Mouse (Mus musculus): Measurements from ENCODE around the gene Usb1.
A peak's percentile ranks its signal among the peaks of the same experiment; 100 is the strongest.

Usb1 gene

GRCm38 (mm10) chr8:95331720-95332436, at the start of gene Usb1, which contains the start of gene Zfp319:
Gene Usb1 (plus strand): TSS chr8:95332284.
Gene Zfp319 (minus strand): TSS chr8:95331950.
- ATAC-seq (ENCODE audit: low TSS enrichment) = peak; percentile 86

DNA sequence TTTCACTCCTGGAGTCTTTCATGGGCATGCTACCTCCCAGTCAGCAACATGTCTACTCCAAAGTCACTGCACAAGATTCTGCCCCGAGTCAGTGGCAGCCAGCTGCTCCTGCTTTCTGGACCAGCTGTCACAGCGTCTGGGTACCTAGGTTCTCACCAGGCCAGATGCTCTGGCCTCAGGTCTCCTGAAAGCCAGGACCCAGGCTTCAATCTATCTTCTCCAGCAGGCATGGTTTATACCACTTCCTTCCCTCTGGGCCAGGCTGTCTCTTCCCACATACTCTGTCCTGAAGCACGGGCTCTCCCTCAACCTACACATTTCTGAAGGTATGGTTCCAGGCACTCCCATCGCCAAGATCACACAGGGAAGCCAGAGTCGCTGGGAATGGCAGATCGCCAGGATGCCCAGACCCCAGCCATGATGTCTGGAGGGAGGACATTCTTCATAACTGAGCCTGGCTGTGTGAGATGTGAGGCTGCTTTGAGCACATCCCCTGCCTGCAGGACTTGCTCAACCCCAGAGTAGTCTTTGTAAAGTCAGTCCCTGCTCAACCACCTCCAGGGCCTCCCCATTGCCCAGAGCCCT, 42.9 kb upstream of the Usb1 start:
- ATAC-seq (ENCODE audit: low TSS enrichment) = no peak

- no peak for ATAC-seq (ENCODE audit: low TSS enrichment)
These were observed 38.9 kb upstream of the Usb1 start for GRCm38 (mm10) chr8:95293172-95293571.

DNA sequence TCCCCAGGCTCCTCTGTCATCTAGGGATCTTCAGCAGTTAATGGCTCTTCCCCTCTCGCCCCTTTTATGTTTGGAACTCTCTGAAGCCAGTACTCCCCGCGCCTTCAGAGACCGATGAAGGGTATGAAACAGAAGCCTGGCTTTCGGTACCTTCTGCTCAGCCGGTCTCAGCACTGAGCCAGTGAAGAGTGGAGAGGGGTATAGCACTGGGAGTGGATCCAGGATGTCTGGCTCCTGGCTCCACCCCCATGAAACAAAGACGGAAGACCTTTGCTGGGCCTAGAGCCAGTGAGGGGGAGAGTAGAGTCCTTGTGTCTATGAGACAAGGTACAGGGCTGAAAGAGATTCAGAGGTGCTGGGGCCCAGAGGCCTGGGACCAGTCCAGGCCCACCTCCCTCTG, 38.2 kb upstream of the Usb1 start:
- ATAC-seq (ENCODE audit: low TSS enrichment) = no peak

GRCm38 (mm10) chr8:95302410-95302809, 29.7 kb upstream of the Usb1 start:
- ATAC-seq (ENCODE audit: low TSS enrichment) = peak; percentile 80

DNA sequence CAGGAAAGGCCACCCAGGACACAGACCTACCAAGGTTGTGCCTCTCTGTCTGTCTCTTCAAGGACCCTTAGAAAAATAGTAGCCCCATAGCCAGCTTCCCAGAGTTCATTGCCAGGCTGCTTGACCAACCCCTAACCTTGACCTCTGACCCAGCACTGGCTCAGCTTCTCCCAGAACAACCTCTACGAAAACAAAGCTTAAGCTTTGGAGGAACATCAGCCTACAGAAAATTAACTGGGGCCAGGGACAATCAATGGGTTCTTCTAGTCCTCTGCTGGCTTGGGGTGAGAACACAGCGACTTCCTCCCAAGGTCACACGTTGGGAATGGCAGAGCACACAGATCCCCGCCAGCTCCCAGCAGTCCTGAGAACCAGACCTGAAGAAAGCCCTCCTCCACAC, 26.6 kb upstream of the Usb1 start:
- ATAC-seq (ENCODE audit: low TSS enrichment) = no peak

- no peak for ATAC-seq (ENCODE audit: low TSS enrichment)
These were observed 25.7 kb upstream of the Usb1 start, which contains the start of gene Cngb1 for GRCm38 (mm10) chr8:95306431-95306830. Gene Cngb1 (minus strand): TSS chr8:95306585.

- no peak for ATAC-seq (ENCODE audit: low TSS enrichment)
These were observed 21.6 kb upstream of the Usb1 start, which contains the start of gene Tepp for GRCm38 (mm10) chr8:95310342-95310970. Gene Tepp (plus strand): TSS chr8:95310566.

DNA sequence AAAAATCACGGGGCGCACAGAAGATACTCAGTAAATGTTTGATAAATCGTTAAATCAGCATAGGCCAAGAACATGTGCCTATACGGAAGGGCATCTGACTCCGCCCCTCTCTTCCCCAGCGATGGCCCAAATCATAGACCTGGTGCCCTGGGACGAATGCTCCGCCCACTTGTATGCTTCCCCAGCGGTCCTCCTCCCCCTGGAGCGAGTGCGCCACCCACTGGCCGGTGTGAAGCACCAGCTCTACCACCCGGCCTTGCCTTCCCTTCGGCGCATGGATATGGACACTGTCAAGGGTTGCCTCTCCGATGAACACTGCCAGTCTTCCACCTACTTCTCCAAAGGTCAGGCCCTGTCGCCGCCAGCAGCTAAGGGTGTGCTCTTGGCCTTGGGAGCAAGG, 19.2 kb upstream of the Usb1 start:
- ATAC-seq (ENCODE audit: low TSS enrichment) = no peak

DNA sequence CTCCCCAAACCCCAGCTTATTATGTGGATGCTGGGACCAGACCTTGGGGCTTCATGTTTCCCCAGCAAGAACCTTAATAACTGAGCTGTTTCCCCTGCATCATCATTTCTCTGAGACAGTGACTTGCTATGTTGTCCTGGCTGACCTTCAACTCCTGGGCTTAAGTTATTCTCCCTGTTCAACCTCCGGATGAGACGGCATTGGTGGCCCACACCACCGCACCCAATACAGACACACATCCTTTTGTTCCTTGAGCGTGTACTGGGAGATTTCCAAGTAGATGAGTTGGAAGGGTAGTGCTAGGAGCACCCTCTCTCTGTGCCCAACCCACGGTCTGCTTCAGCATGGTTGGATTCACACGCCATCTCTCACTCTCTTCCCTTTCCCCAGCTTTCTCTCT, 18.2 kb upstream of the Usb1 start:
- ATAC-seq (ENCODE audit: low TSS enrichment) = no peak

- no peak for ATAC-seq (ENCODE audit: low TSS enrichment)
These were observed 17.4 kb upstream of the Usb1 start for GRCm38 (mm10) chr8:95314707-95315106.

DNA sequence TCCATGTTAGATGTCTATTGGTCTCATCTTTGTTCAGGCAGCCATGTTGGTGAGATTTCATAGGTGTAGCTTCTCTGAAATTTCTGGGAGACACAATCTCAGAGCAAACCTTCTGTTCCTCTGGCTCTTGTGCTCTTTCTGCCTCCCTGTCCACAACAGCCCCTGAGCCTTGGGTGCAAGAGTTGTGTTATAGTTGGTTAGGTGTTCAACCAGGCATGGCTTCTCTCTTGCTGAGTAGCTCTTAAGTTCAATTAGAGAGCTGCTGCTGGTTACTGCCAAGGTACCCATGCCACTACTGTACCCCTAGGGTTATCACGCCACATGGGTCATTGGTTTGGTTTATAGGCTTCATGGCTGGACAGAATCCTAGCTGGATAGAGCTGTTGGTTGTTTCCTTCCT, 16.7 kb upstream of the Usb1 start:
- ATAC-seq (ENCODE audit: low TSS enrichment) = no peak

- ATAC-seq (ENCODE audit: low TSS enrichment) = peak; percentile 56
These were observed 11.6 kb upstream of the Usb1 start for GRCm38 (mm10) chr8:95320224-95321139.

DNA sequence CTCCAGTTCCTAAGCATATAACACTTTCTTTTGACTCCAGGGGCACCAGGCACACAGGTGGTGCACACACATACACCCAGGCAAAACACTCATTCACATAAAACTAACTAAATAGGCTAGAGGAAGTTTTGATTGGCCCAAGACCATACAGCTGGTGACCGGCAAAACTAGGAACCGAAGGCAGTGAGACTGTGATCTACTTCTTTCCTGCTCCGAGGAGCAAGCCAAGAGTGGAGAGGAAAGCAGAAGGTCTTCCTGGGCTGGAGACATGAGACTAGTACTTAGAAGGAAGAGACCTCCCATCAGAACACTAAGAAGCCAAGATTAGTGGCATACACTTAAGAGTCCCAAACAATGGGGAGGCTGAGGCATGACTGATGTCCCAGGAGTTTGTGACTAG, 8.9 kb upstream of the Usb1 start:
- ATAC-seq (ENCODE audit: low TSS enrichment) = no peak

DNA sequence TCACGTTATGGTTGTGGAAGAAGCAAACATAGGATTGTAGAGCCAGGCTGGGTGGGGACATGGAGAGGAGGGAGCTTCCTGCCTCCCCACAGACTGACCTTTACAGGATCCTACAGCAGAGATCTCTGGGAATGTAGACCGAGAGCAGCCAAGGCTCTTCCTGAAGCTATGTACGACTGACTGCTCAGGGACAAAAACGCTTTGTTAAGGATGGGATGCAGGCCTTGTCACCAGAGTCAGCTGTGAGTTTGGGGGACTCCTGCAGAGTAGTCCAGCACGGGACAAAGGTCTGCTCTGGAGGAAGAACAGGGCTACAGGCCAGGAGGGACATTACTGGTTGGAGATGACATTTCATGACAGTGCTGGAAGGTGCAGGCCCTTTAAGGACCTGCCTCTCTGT, 7.4 kb upstream of the Usb1 start:
- no peak for ATAC-seq (ENCODE audit: low TSS enrichment)

DNA sequence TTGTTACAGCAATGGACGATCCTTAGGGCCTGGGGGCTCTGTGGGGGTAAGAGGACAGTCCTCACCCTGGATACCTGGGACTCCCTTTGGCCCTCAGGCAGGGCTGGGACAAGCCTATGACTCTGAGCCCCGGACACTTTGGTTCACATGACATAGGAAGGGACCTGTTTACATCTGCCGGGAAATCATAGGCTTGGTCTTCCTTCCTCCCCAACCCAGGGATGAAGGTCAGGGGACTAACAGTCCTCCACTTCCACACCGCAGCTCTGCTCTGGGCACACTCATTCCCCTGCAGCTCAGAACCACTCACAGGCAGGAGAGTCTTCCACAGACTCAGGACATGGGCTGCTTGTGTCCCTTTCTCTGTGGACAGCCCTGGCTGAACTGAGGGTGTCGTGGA, 5.3 kb upstream of the Usb1 start:
- ATAC-seq (ENCODE audit: low TSS enrichment) = no peak

GRCm38 (mm10) chr8:95327866-95328465, 4.1 kb upstream of the Usb1 start:
- ATAC-seq (ENCODE audit: low TSS enrichment) = no peak

- no peak for ATAC-seq (ENCODE audit: low TSS enrichment)
These were observed 1.7 kb upstream of the Usb1 start for GRCm38 (mm10) chr8:95330367-95330766.

GRCm38 (mm10) chr8:95331156-95331719, 846 bp upstream of the Usb1 start:
- ATAC-seq (ENCODE audit: low TSS enrichment) = peak; percentile 60

- ATAC-seq (ENCODE audit: low TSS enrichment) = no peak
These were observed 534 bp downstream of the Usb1 start for GRCm38 (mm10) chr8:95332437-95333199.

All from frontal cortex, adult (tissue).